Mouse (Mus musculus) left cerebral cortex, postnatal 14 days (tissue): ENCODE measurements around the gene Gm21921. TPM values are rescaled to one million over a fixed set of nuclear protein-coding genes. Genes with fewer than 3 reads are reported as not detected.
"Not testable (repeated sequence)": the region's sequence is repeated elsewhere in the genome, so short reads cannot be mapped to it uniquely, and the experiment has no call there.

Experiments used
- DNase-seq, 2 experiments: peaks; one replicate each; pipeline ENCODE4 v3.0.0; 2021 to 2022; ENCODE audit warnings: low spot score in 2 of 2, mixed read lengths in 1 of 2
- intact Hi-C: fragments of 180-260 bp; cut with DNase I; formaldehyde crosslinking; loops from one replicate; pipeline ENCODE4 v1.15.1; 2025
- long read RNA-seq, 2 experiments: library from polyadenylated mRNA; stranded (forward); transcript quantifications; one replicate each; pipeline ENCODE4 v2.0.0; 2021
- total RNA-seq, 2 experiments: library from RNA; stranded (reverse); gene quantifications; 2 replicates each; pipeline ENCODE4 v1.2.3; 2021

The Gm21921 gene
- total RNA-seq: not detected
- long read RNA-seq, experiment 1: 0 reads
- long read RNA-seq, experiment 2: 0 reads

GRCm38 (mm10) chrY:24796143-24796542, at the start of gene Gm21921:
Gene Gm21921, minus strand, starts transcription at chrY:24796243.
- DNase-seq, intact Hi-C loops: not testable (repeated sequence)
